Mouse (Mus musculus) CD4-positive helper T cell, adult 2 months (primary cell): ENCODE measurements around the gene Cmip.
A peak's percentile ranks its signal among the peaks of the same experiment; 100 is the strongest.

Experiments
- DNase-seq: peaks from one replicate; pipeline ENCODE4 v3.0.0-alpha.2; 2012; ENCODE audit warnings: low read depth, missing footprints, low spot score

Cmip gene

DNA sequence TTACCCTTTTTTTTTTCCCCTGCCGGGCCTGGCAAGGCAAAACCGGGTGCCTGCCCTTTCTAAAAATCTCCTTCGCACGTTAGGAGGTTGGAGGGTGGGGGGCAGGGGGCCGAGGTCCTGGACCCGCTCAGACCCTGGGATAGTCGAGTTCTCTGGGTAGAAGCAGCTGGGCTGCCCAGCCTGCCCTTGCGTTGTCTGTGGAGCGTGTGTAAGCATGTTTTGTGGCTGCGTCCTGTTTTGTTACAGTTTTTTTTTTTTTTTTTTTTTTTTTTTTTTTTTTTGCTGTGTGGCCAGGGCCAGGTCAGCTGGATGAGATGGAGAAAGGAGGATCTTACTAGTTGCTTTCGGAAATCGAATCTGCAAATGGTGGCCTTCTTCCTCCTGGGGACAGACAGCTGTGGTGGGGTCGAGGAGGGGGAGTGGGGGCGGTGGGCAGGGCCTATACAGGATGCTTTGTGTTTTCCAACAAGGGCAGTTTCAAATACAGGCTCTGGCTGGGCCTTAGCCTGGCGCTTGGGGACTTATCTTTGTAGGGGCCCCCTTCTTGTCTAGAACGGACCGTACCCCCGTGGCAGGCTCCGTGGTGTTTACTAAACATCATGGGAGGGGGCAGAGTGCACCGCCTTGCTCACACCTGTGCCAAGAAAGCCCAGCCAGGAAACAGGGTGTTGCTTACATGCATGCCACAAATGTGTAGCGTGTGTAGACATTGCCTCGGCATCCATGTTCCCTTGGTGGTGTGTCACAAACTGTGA lies 1.1 kb downstream of the Cmip start:
- DNase-seq: peak; percentile 70

DNA sequence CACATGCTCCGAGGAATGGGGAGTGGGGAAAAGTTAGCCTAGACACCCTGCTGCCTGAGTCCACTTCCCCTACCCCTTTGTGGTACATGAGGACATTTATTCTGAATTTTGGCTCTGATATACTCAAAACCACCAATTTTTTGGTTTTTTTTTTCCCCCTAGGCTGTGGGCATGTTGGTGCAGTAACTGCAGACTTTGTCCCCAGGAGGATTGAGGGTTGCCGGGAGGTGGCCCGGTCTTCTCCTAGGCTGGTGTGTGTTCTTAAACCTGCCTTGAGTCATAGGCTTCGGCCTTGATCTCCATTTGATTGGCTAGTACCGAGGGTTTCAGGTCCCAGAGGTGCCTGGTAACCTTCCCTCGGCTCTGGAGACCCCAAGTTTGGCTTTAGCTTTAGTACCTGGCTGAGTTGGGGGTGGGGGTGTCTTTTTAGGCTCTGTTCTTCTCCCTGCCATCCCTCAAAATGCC lies 1.7 kb downstream of the Cmip start:
- DNase-seq: no peak

DNA sequence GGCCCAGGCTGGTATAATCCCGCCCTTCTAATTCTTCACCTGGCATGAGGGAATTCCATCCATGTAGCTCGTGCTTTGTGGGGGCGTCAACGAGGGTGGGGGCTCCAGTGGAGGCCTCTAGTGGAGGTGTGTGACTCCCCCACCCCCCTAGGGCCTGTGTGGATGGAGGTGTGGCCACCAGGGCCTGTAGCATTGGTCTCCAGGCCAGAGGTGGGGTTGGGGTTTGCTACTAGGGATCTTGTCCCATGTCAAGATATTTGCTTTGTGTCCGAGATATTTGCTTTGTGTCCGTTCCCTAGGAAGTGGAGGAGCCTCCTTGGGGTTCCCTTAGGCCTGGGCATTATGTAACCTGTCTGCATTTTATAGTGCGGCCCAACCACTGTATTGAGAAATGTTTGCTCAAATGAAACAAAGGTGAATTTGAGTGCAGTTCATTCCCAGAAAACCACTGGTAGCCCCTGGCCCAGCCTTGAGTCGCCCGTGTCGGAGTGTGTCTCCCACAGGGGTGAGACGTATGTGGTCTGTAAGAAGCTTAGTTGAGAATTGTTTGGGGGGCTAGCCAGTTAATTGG lies 2.7 kb downstream of the Cmip start:
- DNase-seq: no peak

DNA sequence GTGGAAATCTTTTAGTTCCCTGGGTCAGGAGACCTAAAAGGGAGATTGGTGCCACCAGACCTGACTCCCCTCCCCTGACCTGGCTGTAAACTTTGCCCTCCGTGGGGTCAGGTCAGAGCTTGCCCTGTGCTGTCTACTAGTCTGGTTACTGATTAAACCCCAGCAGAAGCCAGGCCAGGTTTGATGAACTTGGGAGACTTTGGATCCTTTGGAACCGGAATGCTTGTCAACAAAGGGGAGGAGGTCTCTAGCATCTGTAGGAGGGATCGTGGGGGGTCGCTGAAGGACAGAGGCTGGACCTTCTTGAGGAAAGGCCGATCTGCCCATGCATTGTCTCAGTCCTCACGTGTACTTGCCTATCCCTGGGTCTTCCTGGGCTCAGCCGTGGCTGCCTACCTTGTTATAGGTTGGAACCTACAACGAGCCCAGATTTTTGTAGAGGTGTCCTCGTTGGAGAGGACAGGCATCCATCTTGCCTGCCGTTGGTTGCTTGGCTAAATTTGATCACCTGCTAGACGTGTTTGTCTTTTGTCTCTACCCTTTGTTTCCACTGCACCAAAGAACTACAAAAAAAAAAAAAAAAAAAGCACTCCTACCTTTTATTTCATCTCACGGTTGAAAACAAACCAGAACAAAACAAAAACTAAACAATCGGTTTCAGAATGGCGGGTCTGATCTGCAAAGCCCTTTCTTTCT lies 3.5 kb downstream of the Cmip start:
- peak; percentile 62 for DNase-seq

DNA sequence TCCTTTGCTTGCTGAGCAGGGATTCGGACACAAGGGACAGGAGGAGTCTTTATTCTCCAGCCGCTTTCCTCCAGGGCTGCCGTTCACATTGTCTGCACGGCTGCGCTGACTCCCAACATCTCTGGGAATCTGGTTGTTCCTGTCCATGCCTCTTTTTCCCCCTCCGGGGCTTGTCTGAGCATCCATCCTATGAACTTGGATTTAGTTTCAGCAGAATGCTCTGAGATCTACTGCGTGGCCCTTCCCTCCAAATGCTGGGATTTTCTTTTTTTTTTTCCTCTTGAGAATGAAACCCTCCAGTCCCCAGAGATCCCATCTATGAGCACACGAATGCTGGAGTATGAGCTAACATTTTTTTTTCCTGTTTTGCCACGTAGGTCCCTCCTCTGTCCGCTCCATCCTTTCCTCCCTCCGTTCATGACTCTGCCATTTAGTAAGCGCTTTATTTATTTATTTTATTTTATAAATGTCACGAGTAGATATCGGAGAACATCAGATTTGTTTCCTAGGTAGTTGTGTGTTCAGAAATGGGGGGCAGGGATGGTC lies 4.1 kb downstream of the Cmip start:
- DNase-seq: no peak

DNA sequence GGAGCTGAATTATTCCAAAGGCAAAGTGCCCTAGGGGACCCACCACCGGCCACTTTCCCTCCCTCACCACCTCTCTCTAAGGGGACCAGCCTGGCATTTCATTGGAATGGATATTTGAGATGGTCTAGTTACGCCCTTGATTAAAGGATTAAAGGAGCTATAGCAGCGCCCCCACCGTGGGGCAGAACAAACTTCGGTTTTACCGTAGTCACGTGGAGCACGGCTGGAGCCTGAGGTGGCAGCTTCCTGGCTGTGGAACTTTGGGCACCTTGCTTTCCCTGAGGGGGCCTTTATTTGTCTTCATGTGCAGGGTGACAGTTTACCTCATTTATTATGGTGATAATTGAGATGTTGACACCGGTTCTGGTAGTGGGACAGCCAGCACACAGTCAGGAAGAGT lies 4.8 kb downstream of the Cmip start:
- DNase-seq: no peak

DNA sequence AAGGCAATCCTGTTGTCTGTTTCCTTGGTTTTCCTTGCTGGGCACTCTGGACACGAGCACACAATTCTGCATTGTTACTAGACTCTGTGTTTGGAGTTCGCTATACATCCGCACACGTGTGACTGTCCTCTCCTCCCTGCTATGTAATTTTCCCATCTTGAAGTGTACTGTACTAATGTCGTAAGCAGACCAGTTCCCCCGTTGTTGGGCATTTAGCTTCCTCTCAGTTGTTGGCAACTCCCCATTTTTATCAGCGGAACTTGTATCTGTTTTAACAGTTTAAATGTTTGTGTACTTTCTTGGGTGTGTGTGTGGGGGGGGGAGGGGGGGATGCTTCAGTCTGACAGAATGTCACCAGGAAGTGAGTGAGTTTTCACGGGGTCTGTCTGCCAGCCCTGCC lies 5.8 kb downstream of the Cmip start:
- peak; percentile 36 for DNase-seq

DNA sequence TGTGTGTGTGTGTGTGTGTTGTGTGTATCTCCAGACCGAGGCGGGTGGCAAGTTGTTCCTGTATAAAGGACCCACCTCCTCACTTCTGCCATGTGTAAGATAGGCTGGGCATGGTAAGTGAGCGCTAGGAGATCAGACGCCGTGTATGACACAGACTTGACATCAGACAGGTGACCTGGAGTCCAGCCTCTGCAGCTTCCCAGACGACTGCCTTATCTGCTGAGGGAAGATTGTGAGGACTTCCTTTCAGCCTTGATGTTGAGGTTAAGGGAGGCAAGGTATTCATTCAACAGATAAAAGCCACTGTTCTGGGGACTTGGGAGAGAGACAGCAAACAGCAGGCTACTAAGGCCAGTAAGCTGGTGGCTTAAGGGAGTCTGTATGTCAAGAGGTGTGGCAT lies 6.6 kb downstream of the Cmip start:
- no peak for DNase-seq

DNA sequence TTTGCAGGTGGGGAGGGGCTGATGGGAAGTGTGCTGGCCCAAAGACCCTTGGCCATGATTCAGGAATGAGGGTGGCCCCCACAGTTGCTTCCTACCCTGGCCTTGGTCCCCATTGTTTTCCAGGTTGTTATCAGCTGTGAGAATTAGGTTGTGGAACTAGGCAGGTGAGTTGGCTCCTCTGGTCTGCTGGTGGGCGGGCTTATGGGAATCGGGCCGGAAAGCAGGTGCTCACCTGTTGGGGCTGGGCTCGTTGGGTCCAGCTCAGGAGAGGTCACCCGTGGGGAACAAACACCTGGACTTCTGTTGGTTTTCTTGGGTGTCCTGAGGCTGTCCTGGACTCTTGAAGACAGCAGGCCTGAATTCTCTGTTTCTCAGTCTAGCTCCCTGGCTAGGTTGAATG lies 8.2 kb downstream of the Cmip start:
- no peak for DNase-seq

DNA sequence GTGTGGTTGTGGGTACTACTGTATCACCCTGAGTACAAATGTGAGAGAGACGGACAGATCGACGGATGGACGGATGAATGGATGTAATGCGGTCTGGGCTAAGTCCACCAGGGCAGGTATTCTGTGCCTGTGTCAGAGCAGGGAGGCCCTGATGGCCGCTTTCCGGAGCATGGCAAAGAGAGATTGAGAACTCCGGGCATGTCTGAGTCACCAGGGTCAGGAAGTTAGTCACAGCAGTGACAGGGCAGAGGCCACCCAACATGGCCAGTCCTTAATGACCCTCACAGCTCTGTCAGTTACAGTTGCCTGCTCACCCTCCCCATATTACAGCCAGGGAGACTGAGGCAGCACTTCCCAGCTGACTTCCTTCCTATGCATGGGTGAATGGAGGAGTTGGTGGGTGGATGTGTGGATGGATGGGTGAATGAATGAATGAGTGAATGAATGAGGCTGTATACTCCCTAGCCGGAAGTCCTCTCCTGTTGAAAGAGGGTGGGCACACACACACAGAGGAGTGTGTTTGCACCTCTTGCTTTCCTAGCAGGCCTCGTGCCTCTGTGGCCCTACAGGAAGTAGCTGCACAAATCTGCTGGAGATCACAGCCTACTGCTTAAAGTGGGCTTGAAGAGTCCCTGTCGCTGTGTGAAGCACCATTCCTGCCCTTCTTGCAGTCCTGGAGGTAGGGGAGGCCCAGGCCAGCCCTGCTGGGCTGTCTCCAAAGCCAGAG lies 10.7 kb downstream of the Cmip start:
- no peak for DNase-seq

DNA sequence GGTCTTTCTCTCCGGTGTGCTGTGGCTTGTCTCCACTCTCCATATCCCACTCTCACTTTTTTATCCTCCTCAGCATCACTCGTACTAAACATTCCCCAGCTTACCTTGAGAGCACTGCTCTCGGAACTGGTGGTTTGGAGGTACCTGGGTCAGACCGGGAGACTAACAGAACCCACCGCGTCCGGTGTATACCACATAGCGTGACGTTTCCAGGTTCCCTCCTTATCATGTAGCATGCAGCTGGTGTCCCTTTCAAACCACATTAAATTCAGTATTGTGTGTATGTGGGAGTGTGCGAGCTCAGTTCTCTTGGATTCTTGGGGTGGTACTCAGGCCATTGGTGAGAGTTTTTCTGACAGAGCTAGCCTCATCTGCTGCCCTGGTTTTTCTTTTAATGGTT lies 21.4 kb downstream of the Cmip start:
- peak; percentile 36 for DNase-seq

DNA sequence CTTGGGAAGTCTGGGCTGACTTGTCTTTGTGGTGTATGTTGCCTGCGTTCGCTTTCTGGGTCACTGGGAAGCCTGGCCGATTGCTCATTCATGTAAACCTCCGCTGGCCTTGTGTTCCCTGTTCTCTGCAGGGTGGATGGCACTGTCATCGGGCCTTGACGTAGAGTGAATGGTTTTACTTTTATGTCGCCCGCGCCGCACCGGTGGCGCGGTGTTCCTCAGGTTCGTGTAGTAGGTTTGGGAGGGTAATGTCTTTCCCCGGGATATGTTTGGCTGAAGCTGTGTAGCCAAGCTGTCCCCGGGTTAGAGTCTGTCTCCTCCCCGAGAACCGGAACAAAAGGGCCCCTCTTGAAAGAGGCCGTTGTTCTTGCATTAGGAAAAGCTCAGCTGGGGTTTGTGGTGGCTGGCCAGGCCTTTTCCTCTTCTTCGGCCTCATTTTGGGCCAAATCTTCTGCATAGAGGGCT lies 21.8 kb downstream of the Cmip start:
- no peak for DNase-seq

DNA sequence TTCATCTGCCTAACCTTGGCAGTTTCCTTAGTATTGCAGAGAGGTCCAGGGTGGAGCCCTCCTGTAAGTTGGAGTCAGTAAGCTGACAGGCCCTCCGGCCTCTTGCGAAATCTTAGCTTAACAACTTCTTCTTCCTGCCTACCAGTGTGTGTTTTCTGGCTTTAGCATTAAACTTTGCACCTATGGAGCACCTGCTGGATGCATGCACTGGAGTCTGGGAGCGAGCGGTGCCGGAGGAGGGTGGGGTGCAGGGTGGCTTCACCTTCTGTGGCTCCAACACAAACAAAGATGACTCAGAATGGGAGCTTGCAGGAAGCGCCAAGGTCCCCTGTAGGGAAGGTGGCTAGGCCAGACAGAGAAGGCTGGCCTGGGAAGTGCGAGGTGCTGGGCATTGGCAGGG lies 23.6 kb downstream of the Cmip start:
- DNase-seq: no peak

DNA sequence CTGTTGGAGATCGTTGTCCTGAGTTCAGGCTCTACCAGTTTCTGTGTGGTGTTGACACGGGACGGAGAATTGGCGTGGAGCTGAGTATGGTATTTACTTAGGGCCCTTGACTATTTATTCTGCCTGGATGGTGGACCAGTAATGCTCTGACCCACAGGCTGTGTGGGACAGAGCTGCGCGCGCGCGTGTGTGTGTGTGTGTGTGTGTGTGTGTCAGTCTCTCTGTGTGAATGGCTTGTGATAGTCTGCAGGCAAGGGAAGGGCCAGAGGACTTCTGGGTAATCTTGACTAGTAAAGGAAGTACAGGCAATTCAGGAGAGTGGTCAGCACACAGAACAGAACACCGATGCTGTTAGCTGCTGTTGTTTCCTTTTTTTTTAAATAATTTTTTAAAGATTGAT lies 24.8 kb downstream of the Cmip start:
- peak; percentile 51 for DNase-seq

DNA sequence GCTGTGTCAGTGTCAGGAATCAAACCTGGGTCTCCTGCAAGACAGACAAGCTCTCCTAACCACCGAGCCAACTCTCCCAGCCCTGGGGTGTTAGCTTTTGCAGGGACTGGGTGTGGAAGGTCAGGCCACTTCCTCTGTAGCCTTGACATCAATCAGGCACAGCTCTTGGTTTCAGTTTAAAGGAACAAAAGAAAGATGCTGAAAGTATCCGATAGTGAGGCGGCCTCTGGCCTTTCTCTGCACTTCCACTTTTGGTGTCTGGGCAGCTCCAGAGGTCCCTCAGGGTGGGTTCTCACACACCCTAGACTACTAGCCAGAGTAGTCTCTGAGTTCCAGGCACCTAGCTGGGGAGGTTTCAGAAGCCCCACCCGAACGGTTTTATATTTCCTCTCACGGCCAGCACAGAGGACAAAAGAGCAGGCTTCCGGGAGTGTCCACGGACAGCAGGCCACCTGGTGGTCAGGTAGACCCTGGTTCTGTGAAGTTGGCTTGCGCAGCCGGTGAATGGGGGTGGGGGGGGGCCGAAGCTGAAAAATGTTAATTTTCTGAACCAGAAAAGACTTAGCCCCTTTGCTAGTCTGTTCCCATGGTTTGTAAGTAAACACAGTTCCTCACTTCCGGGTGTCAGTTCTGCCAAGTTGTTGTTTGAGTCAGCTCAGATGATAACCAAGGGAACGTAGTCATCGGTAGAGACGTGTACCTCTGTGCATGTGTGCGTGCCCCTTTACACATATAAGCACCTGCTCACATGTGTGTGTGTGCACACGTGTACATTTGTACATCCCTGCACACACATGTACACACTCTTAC lies 25.5 kb downstream of the Cmip start:
- DNase-seq: peak; percentile 86

DNA sequence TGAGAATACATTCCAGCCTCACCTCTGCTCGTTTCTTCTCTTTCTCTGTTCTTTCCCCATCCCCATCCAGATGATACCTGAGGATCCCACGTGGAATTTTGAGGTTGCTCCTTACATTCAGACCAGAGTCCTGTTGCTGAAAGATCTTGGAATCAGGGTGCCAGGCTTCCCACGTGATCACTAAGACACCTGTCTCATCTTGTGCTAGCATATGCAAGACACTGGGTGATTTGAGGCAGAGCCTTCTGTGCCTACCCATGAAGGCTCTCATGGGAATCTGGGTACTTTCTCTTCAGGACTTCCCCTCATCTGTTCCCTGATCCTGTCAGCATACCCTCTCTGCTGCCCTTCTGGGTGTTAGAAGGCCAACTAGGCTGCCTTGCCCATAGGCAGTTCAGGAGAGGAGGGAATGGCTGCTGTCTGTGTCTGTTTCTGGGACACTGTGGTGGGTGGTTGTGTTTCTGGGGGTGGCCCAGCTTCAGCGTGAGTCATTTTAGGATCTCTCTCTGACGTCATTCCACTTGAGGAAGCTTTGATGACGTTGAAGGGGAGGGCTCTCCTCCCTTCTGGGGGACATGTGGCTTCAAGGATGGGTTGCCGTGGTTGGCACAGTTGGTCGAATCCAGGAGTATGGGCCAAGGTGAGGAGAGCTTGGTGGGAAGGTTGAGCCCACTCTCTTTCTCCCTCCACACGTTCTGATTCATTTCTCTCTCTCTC lies 28.1 kb downstream of the Cmip start:
- peak; percentile 79 for DNase-seq

DNA sequence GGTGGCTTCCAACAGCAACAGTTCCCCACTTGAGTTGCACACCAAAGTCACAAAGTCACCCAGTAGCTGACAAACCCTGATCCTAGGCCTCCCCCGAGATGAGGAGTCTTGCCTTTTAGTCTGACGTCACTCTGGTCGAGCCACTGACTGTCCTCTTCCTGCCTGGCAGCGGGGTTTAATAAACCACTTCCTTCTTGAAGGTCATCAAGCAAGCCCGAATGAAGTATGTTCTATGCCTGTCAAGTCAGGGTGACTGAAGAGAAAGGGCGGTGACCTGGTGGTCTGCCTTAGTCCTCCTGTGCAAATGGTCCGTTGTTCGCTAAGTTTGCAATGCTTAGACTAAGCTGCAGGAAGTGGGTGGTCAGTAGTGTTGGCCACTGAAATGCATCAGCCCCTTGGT lies 31.1 kb downstream of the Cmip start:
- peak; percentile 72 for DNase-seq

DNA sequence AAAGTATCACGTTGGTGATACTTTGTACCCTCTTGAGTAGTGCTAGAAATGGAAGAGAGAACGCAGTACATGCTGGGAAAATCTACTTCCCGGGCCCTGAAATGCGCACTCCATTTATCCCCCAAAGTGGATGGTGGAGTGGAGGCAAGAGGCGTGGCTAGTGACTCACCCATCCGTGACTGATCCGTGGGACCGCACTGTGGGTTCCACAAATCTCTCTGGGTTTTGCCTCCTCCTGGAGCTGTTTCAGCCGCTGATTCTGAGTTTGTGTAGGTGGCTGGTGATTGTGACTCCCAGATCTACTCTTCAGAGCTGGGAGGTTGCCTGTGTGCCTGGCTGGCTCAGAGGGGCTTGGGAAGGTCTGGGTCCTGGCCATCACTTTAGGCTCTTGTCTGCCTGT lies 32.2 kb downstream of the Cmip start:
- DNase-seq: no peak

DNA sequence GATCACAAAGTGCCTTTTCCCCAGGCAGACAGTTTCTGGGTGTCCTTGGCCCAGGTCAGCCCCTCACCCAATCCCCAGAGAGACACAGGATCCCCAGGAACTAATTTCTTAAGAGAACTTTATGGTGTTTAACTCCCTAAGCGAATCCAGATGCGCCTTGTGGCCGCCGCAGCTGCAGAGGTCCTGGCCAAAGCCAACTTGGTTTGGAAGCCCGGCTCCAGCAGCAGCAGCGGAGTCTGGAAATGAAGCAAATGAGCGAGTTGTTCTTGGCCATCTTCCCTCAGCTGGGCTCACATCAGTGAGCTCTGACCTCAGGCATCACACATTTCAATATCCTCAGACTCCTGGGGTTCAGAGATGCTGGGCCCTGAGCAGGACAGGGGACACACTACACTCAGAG lies 33.6 kb downstream of the Cmip start:
- no peak for DNase-seq

DNA sequence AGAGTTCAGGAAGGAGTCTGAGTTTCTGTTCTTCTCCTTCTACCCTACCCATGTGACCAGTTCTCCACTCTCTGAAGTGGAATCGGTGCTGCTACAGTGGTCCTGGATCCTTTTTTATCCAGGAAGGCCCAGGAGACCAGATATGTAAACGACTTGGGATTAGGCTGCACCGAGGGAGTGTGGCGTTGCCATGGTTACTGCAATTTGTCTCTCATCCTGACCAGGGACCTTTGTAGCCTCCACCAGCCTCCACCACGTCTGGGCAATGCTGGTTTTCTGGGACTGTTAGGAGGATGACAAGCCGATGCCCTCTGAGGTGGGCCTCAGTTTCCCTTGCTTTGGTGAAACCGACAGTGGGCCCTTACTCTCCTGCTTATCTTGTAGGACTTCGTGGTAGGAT lies 35.4 kb downstream of the Cmip start:
- DNase-seq: no peak
